8 mouse cellular contexts compared by ENCODE assay signal in genomic region chr11:95039766-95040165, GRCm38 (mm10). TPM values are rescaled to one million over a fixed set of nuclear protein-coding genes. Genes with fewer than 3 reads are reported as not detected.
A peak's percentile ranks its signal among the peaks of the same experiment; 100 is the strongest.
DNase-seq lines count a peak whose midpoint lies in the region; ATAC-seq and TF ChIP-seq lines count a peak whose summit lies in the region.

No protein-coding gene starts in this region.

- no peaks in the 10 kb centered on the region for H3K9me3 ChIP-seq in intestine, embryonic 16.5 days (ENCODE audit: control insufficient read depth, low read length)
- no peaks in the 10 kb centered on the region for H3K9me3 ChIP-seq in midbrain, postnatal 0 days (ENCODE audit: low read length)

- H3K4me2 ChIP-seq in intestine, embryonic 16.5 days (ENCODE audit: low read depth, low read length): peak overlapping the region; percentile 84
- H3K4me2 ChIP-seq in midbrain, postnatal 0 days (ENCODE audit: low read depth, low read length, poor library complexity, severe bottlenecking): peak overlapping the region; percentile 83

- DNase-seq in layer of hippocampus, adult 2 months (ENCODE audit: low spot score in 2 of 2): no peak
- DNase-seq in layer of hippocampus, adult 9-11 months: no peak
- DNase-seq in cerebellum, postnatal 25 days: peak; percentile 73 to 76
- DNase-seq in midbrain, postnatal 0 days (ENCODE audit: low spot score): no peak
- DNase-seq in gastrocnemius, postnatal 36 days: no peak
- no peak for DNase-seq in thymus, postnatal 25 days
- no peak for DNase-seq in lung, postnatal 4 days

- H3K4me3 ChIP-seq in layer of hippocampus, adult 2 months: peak overlapping the region; percentile 94
- H3K4me3 ChIP-seq in intestine, embryonic 16.5 days (ENCODE audit: low read length): peak overlapping the region; percentile 66; the same call in 1 of the 2 replicates
- H3K4me3 ChIP-seq in midbrain, postnatal 0 days (ENCODE audit: low read depth, low read length): no peak overlapping the region; the same call in 1 of the 2 replicates

- H3K27ac ChIP-seq in layer of hippocampus, adult 2 months: peak overlapping the region; percentile 95
- H3K27ac ChIP-seq in intestine, embryonic 16.5 days (ENCODE audit: low read length): peak overlapping the region; percentile 75
- no peak overlapping the region for H3K27ac ChIP-seq in midbrain, postnatal 0 days (ENCODE audit: low read depth, low read length)

- intact Hi-C loops in gastrocnemius, postnatal 36 days (cut with DNase I): no loop called here

- peak overlapping the region; percentile 79 for H3K9ac ChIP-seq in intestine, embryonic 16.5 days (ENCODE audit: low read depth, low read length)
- H3K9ac ChIP-seq in midbrain, postnatal 0 days (replicated peaks; ENCODE audit: low read length, poor library complexity, severe bottlenecking): peak overlapping the region; percentile 60; the same call in 1 of the 2 replicates

- H3K27me3 ChIP-seq in intestine, embryonic 16.5 days (replicated peaks; ENCODE audit: control insufficient read depth, insufficient read depth, low read length): no peaks in the 10 kb centered on the region
- H3K27me3 ChIP-seq in midbrain, postnatal 0 days (ENCODE audit: insufficient read depth, low read length): no peaks in the 10 kb centered on the region

- ATAC-seq in intestine, embryonic 16.5 days: no peak
- ATAC-seq in midbrain, postnatal 0 days (ENCODE audit: low FRiP score): no peak

- TF ChIP-seq CTCF in layer of hippocampus, adult 2 months (conservative IDR thresholded peaks at IDR 0.05): no peak
- TF ChIP-seq CTCF in midbrain, postnatal 0 days (IDR thresholded peaks at IDR 0.05): no peak

- WGBS in intestine, embryonic 16.5 days: 71% methylated on average over 4 of the region's 4 CpGs
- 79% methylated on average over 4 of the region's 4 CpGs for WGBS in midbrain, postnatal 0 days

- peaks cover 4% of the 10 kb centered on the region for H3K36me3 ChIP-seq in intestine, embryonic 16.5 days (ENCODE audit: control insufficient read depth, insufficient read depth, low read length)
- H3K36me3 ChIP-seq in midbrain, postnatal 0 days (ENCODE audit: insufficient read depth, low read length): peaks cover 7% of the 10 kb centered on the region

- H3K4me1 ChIP-seq in intestine, embryonic 16.5 days (ENCODE audit: control insufficient read depth, insufficient read depth, low read length): peaks cover 25% of the 10 kb centered on the region
- H3K4me1 ChIP-seq in midbrain, postnatal 0 days (ENCODE audit: insufficient read depth, low read length): peaks cover 5% of the 10 kb centered on the region; the same call in 1 of the 2 replicates

RNA-seq across cellular contexts. Expression of gene Pdk2, which starts 1.4 kb away (rescaled TPM):
- total RNA-seq in layer of hippocampus, adult 2 months (2021): 100 to 1,000 TPM; 133 TPM
- 42.2 and 48.2 TPM in 2 replicates for polyA plus RNA-seq in intestine, embryonic 16.5 days (2015; fragmentation: Nextera tagmentation; extraction: Ambion mirVana)
- total RNA-seq in midbrain, postnatal 0 days (2014; rRNA removed): 14.1 and 18.1 TPM in 2 replicates
- 30.8 and 32.7 TPM in 2 replicates for polyA plus RNA-seq in midbrain, postnatal 0 days (2015; fragmentation: Nextera tagmentation; extraction: Ambion mirVana)
- total RNA-seq in gastrocnemius, postnatal 36 days (2021): 100 to 1,000 TPM; 370 to 480 TPM

RNA-seq across cellular contexts. Expression of gene Samd14, which starts 30.1 kb away (rescaled TPM):
- total RNA-seq in layer of hippocampus, adult 2 months (2021): 10 to 100 TPM; 38.9 to 40.8 TPM
- polyA plus RNA-seq in intestine, embryonic 16.5 days (2015; fragmentation: Nextera tagmentation; extraction: Ambion mirVana): 13.2 and 13.6 TPM in 2 replicates
- total RNA-seq in midbrain, postnatal 0 days (2014; rRNA removed): 221 and 243 TPM in 2 replicates
- 158 and 161 TPM in 2 replicates for polyA plus RNA-seq in midbrain, postnatal 0 days (2015; fragmentation: Nextera tagmentation; extraction: Ambion mirVana)
- under 1 TPM; 0.44 to 0.56 TPM for total RNA-seq in gastrocnemius, postnatal 36 days (2021)

RNA-seq across cellular contexts. Expression of gene Itga3, which starts 36.8 kb away (rescaled TPM):
- total RNA-seq in layer of hippocampus, adult 2 months (2021): 10 to 100 TPM; 10.3 to 16.1 TPM
- 35.7 and 39.9 TPM in 2 replicates for polyA plus RNA-seq in intestine, embryonic 16.5 days (2015; fragmentation: Nextera tagmentation; extraction: Ambion mirVana)
- total RNA-seq in midbrain, postnatal 0 days (2014; rRNA removed): 33.2 and 38.3 TPM in 2 replicates
- 11.2 and 12.3 TPM in 2 replicates for polyA plus RNA-seq in midbrain, postnatal 0 days (2015; fragmentation: Nextera tagmentation; extraction: Ambion mirVana)
- total RNA-seq in gastrocnemius, postnatal 36 days (2021): 1 to 10 TPM; 3.2 to 4.0 TPM

RNA-seq across cellular contexts. Expression of gene Ppp1r9b, which starts 48.9 kb away (rescaled TPM):
- total RNA-seq in layer of hippocampus, adult 2 months (2021): 100 to 1,000 TPM; 967 to 974 TPM
- 5.2 and 5.6 TPM in 2 replicates for polyA plus RNA-seq in intestine, embryonic 16.5 days (2015; fragmentation: Nextera tagmentation; extraction: Ambion mirVana)
- 179 and 217 TPM in 2 replicates for total RNA-seq in midbrain, postnatal 0 days (2014; rRNA removed)
- polyA plus RNA-seq in midbrain, postnatal 0 days (2015; fragmentation: Nextera tagmentation; extraction: Ambion mirVana): 18.2 and 20.4 TPM in 2 replicates
- total RNA-seq in gastrocnemius, postnatal 36 days (2021): 10 to 100 TPM; 21.9 to 22.0 TPM

Comparison
In these comparisons a context has a peak if more than half of its experiments do, and no peak if none do; other contexts are left out.
1. DNase-seq: peak in cerebellum, postnatal 25 days (2 of 2); none in layer of hippocampus, adult 2 months (0 of 2), layer of hippocampus, adult 9-11 months (single experiment), midbrain, postnatal 0 days (single experiment), gastrocnemius, postnatal 36 days (0 of 2), thymus, postnatal 25 days (single experiment) and lung, postnatal 4 days (0 of 2).
2. RNA of gene Samd14, which starts 30.1 kb away (total RNA-seq): 221 to 243 TPM in midbrain, postnatal 0 days and 38.9 to 40.8 TPM in layer of hippocampus, adult 2 months; 0.44 to 0.56 TPM in gastrocnemius, postnatal 36 days; every median in the first group is over 10 times any median in the second.